Mouse (Mus musculus) bone marrow, adult 2 months (tissue): ENCODE data around the gene Mast3.
"Not testable (repeated sequence)": the region's sequence is repeated elsewhere in the genome, so short reads cannot be mapped to it uniquely, and the experiment has no call there.

Experiments
- CTCF ChIP-seq: fragments of 200-500 bp; IDR thresholded peaks from 2 replicates; pipeline ENCODE4 v1.5.1; 2011; ENCODE audit warnings: low read length, control low read depth; ENCODE audit not compliant: control insufficient read depth, insufficient read depth
- POLR2A ChIP-seq: fragments of 200-500 bp; IDR thresholded peaks from 2 replicates; pipeline ENCODE4 v1.6.1; 2011; ENCODE audit warnings: low read depth, mild to moderate bottlenecking, control low read depth, low read length, borderline replicate concordance; ENCODE audit not compliant: control insufficient read depth

DNA sequence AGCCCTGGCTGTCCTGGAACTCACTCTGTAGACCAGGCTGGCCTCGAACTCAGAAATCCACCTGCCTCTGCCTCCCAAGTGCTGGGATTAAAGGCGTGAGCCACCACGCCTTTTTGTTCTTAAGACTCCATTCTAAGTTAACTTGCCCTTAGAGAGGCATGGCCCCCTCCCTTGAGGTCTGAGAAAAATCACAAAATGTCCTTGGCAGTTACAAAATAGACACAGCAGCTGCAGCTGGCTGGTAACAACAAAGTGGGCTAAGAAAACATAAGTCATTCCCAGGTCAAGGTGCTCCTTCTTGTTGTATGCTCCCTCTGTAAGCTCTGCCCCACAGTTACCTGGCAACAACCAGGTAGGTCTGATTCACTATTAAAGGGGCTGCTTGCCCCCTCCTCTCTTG, 17.7 kb upstream of the Mast3 start:
- TF ChIP-seq POLR2A, CTCF: not testable (repeated sequence)
